Mouse (Mus musculus): ENCODE data around the gene Mad2l1.

Mad2l1 gene

GRCm38 (mm10) chr6:66535028-66535862, at the start of gene Mad2l1:
Gene Mad2l1, plus strand, starts transcription at chr6:66535390.
- DNase-seq (ENCODE audit: low spot score in 2 of 2) = peak; percentile 93 to 95

- DNase-seq (ENCODE audit: low spot score in 2 of 2) = no peak
Observed at GRCm38 (mm10) chr6:66493685-66494084, 41.5 kb upstream of the Mad2l1 start.

- no peak for DNase-seq (ENCODE audit: low spot score in 2 of 2)
Observed at GRCm38 (mm10) chr6:66516368-66516767, 18.8 kb upstream of the Mad2l1 start.

- no peak for DNase-seq (ENCODE audit: low spot score in 2 of 2)
Observed at GRCm38 (mm10) chr6:66528386-66528785, 6.8 kb upstream of the Mad2l1 start.

- DNase-seq (ENCODE audit: low spot score in 2 of 2) = no peak
Observed at GRCm38 (mm10) chr6:66533241-66533640, 1.9 kb upstream of the Mad2l1 start.

- no peak for DNase-seq (ENCODE audit: low spot score in 2 of 2)
Observed at GRCm38 (mm10) chr6:66534366-66534941, 736 bp upstream of the Mad2l1 start.

- DNase-seq (ENCODE audit: low spot score in 2 of 2) = no peak
Observed at GRCm38 (mm10) chr6:66535966-66536365, 776 bp downstream of the Mad2l1 start.

GRCm38 (mm10) chr6:66559996-66560395, 24.8 kb downstream of the Mad2l1 start, which contains the start of gene Vmn1r32:
Gene Vmn1r32, minus strand, starts transcription at chr6:66560096.
- no peak for DNase-seq (ENCODE audit: low spot score in 2 of 2)

- no peak for DNase-seq (ENCODE audit: low spot score in 2 of 2)
Observed at GRCm38 (mm10) chr6:66595804-66596203, 60.6 kb downstream of the Mad2l1 start.
